Mouse (Mus musculus) stomach, postnatal 0 days (tissue): Measurements from ENCODE around the gene Scaf8. TPM values are rescaled to one million over a fixed set of nuclear protein-coding genes. Genes with fewer than 3 reads are reported as not detected.

Source experiments
- ATAC-seq: fragments of 200-750 bp; cut with Nextera tagmentation; 2 replicates; pipeline ENCODE4 v1.8.0; 2017; ENCODE audit not compliant: low FRiP score, low TSS enrichment
- DNase-seq: peaks from one replicate; pipeline ENCODE4 v3.0.0-alpha.2; 2016; ENCODE audit warnings: low spot score
- H3K27ac ChIP-seq: fragments of 300-500 bp; sonication (generic); replicated peaks from 2 replicates; pipeline ENCODE4 v1.5.1; 2014; ENCODE audit warnings: mild to moderate bottlenecking, control low read depth
- H3K27me3 ChIP-seq: fragments of 300-500 bp; sonication (generic); 2 replicates; pipeline ENCODE4 v1.6.1; 2014; ENCODE audit warnings: low read length; ENCODE audit not compliant: control insufficient read depth, insufficient read depth
- H3K36me3 ChIP-seq: fragments of 300-500 bp; sonication (generic); 2 replicates; pipeline ENCODE4 v1.6.1; 2014; ENCODE audit warnings: low read length, mixed read lengths; ENCODE audit not compliant: control insufficient read depth, insufficient read depth
- H3K4me1 ChIP-seq: fragments of 300-500 bp; sonication (generic); replicated peaks from 2 replicates; pipeline ENCODE4 v1.6.1; 2014; ENCODE audit warnings: antibody characterized with exemption; ENCODE audit not compliant: control insufficient read depth, insufficient read depth
- H3K4me2 ChIP-seq: fragments of 300-500 bp; sonication (generic); replicated peaks from 2 replicates; pipeline ENCODE4 v1.6.1; 2014; ENCODE audit warnings: low read depth, mild to moderate bottlenecking, control low read depth, moderate library complexity
- H3K4me3 ChIP-seq: fragments of 300-500 bp; sonication (generic); 2 replicates; pipeline ENCODE4 v1.5.1; 2014; ENCODE audit warnings: low read depth, low read length, control low read depth
- H3K9ac ChIP-seq: fragments of 300-500 bp; sonication (generic); 2 replicates; pipeline ENCODE4 v1.6.1; 2014; ENCODE audit warnings: mild to moderate bottlenecking, low read length, control low read depth, mixed read lengths
- H3K9me3 ChIP-seq: fragments of 300-500 bp; sonication (generic); 2 replicates; pipeline ENCODE4 v1.6.1; 2016; ENCODE audit warnings: low read length; ENCODE audit not compliant: control insufficient read depth
- CTCF ChIP-seq: IDR thresholded peaks from 2 replicates; pipeline ENCODE4 v1.5.1; 2016; ENCODE audit warnings: antibody characterized with exemption, low read depth, mild to moderate bottlenecking, moderate library complexity
- EP300 ChIP-seq: optimal IDR thresholded peaks from 2 replicates; pipeline ENCODE3; 2016; ENCODE audit warnings: antibody characterized with exemption
- WGBS: fragments of 180-500 bp; shearing (Covaris S2); extraction: QIAGEN DNeasy Blood & Tissue Kit; methylation state at CpG from one replicate; pipeline ENCODE4 v1.1.7; 2014; 5-methylcytosine and 5-hydroxymethylcytosine counted together
- polyA plus RNA-seq: library from polyadenylated mRNA; unstranded; fragments of >200 nt; fragmentation: Nextera tagmentation; extraction: Ambion mirVana; gene quantifications from 2 replicates; pipeline ENCODE4 v1.2.1, GENCODE M21; 2015

The Scaf8 gene
- polyA plus RNA-seq, 1 experiment from 2014 or later = 6.7 TPM

GRCm38 (mm10) chr17:3217023-3217422 is 102.3 kb downstream of the Scaf8 start:
- H3K9ac ChIP-seq = no peak overlapping the region
- no peak overlapping the region for H3K4me2 ChIP-seq
- no peak for ATAC-seq
- H3K9me3 ChIP-seq = no peaks in the 10 kb centered on the region
- H3K36me3 ChIP-seq = no peaks in the 10 kb centered on the region
- TF ChIP-seq CTCF = no peak
- H3K27me3 ChIP-seq = no peaks in the 10 kb centered on the region
- no peak overlapping the region for H3K27ac ChIP-seq
- DNase-seq = no peak
- H3K4me1 ChIP-seq = no peaks in the 10 kb centered on the region
- WGBS = 90% methylated on average over 5 of the region's 5 CpGs
- no peak overlapping the region for H3K4me3 ChIP-seq

- ATAC-seq (peak; percentile 74), DNase-seq (peak; percentile 26)
- WGBS = 34% methylated on average over 7 of the region's 7 CpGs
- H3K9me3 ChIP-seq = no peaks in the 10 kb centered on the region
- TF ChIP-seq EP300 (no peak), CTCF (no peak)
- H3K9ac ChIP-seq = no peak overlapping the region
- no peak overlapping the region for H3K4me2 ChIP-seq
- no peaks in the 10 kb centered on the region for H3K27me3 ChIP-seq
- H3K27ac ChIP-seq = no peak overlapping the region
- H3K36me3 ChIP-seq = no peaks in the 10 kb centered on the region
- H3K4me1 ChIP-seq = no peaks in the 10 kb centered on the region
- H3K4me3 ChIP-seq = no peak overlapping the region
These were observed 103.6 kb downstream of the Scaf8 start for GRCm38 (mm10) chr17:3218364-3218763.

- Histone ChIP-seq H3K4me3 (no peak overlapping the region), H3K27ac (peak overlapping the region; percentile 65), H3K4me2 (no peak overlapping the region), H3K9me3 (no peaks in the 10 kb centered on the region), H3K27me3 (no peaks in the 10 kb centered on the region), H3K4me1 (no peaks in the 10 kb centered on the region), H3K36me3 (no peaks in the 10 kb centered on the region), H3K9ac (no peak overlapping the region)
- TF ChIP-seq EP300 (no peak), CTCF (no peak)
- ATAC-seq = peak; percentile 57
- peak; percentile 19 for DNase-seq
- whole genome bisulfite sequencing = 42% methylated on average over 5 of the region's 5 CpGs
These were observed 104.1 kb downstream of the Scaf8 start for GRCm38 (mm10) chr17:3218916-3219315.

- no peaks in the 10 kb centered on the region for H3K9me3 ChIP-seq
- no peak overlapping the region for H3K4me2 ChIP-seq
- no peak overlapping the region for H3K27ac ChIP-seq
- H3K4me1 ChIP-seq = no peaks in the 10 kb centered on the region
- H3K27me3 ChIP-seq = no peaks in the 10 kb centered on the region
- DNase-seq (no peak), ATAC-seq (no peak)
- WGBS = 63% methylated on average over 11 of the region's 11 CpGs
- no peak overlapping the region for H3K9ac ChIP-seq
- no peaks in the 10 kb centered on the region for H3K36me3 ChIP-seq
- no peak overlapping the region for H3K4me3 ChIP-seq
- TF ChIP-seq CTCF (no peak), EP300 (no peak)
These were observed 105.4 kb downstream of the Scaf8 start for GRCm38 (mm10) chr17:3220201-3220600.

GRCm38 (mm10) chr17:3223071-3223470 is 108.3 kb downstream of the Scaf8 start:
- H3K9ac ChIP-seq = no peak overlapping the region
- 59% methylated on average over 2 of the region's 2 CpGs for WGBS
- DNase-seq (no peak), ATAC-seq (no peak)
- H3K27ac ChIP-seq = no peak overlapping the region
- TF ChIP-seq EP300 (no peak), CTCF (no peak)
- no peak overlapping the region for H3K4me2 ChIP-seq
- H3K36me3 ChIP-seq = no peaks in the 10 kb centered on the region
- H3K4me1 ChIP-seq = no peaks in the 10 kb centered on the region
- no peaks in the 10 kb centered on the region for H3K27me3 ChIP-seq
- no peaks in the 10 kb centered on the region for H3K9me3 ChIP-seq
- H3K4me3 ChIP-seq = no peak overlapping the region

- no peak overlapping the region for H3K27ac ChIP-seq
These were observed 108.9 kb downstream of the Scaf8 start for GRCm38 (mm10) chr17:3223721-3224120.

More at GRCm38 (mm10) chr17:3223721-3224120, 108.9 kb downstream of the Scaf8 start:
- TF ChIP-seq EP300 = no peak
- TF ChIP-seq CTCF = no peak
- no peaks in the 10 kb centered on the region for H3K27me3 ChIP-seq
- H3K4me1 ChIP-seq = no peaks in the 10 kb centered on the region
- H3K4me2 ChIP-seq = no peak overlapping the region
- no peaks in the 10 kb centered on the region for H3K9me3 ChIP-seq
- DNase-seq = no peak
- H3K36me3 ChIP-seq = no peaks in the 10 kb centered on the region
- H3K4me3 ChIP-seq = no peak overlapping the region
- 63% methylated on average over 3 of the region's 3 CpGs for WGBS
- H3K9ac ChIP-seq = no peak overlapping the region
- ATAC-seq = no peak
